Mouse (Mus musculus) midbrain, embryonic 14.5 days (tissue): Measurements from ENCODE around the gene Sult2a7. TPM values are rescaled to one million over a fixed set of nuclear protein-coding genes. Genes with fewer than 3 reads are reported as not detected.

ENCODE experiments used
- polyA plus RNA-seq: library from polyadenylated mRNA; unstranded; fragments of >200 nt; fragmentation: Nextera tagmentation; extraction: Ambion mirVana; gene quantifications from 2 replicates; pipeline ENCODE4 v1.2.1, GENCODE M21; 2014

Gene Sult2a7
- polyA plus RNA-seq, 1 experiment from 2014 or later = not detected

Other genes starting within 250 kb of the Sult2a7 start
- gene Sult2a6, start 239.4 kb downstream of the Sult2a7 start, polyA plus RNA-seq = not detected in 2 replicates
- not detected in 2 replicates for gene Obox8, start 160.7 kb downstream of the Sult2a7 start, polyA plus RNA-seq
- not detected in 2 replicates for gene Sult2a8, start 47.5 kb downstream of the Sult2a7 start, polyA plus RNA-seq
- 0.24 and 0.49 TPM in 2 replicates for gene Vmn1r90, start 69.3 kb upstream of the Sult2a7 start, polyA plus RNA-seq
- gene Obox7, start 165.3 kb upstream of the Sult2a7 start, polyA plus RNA-seq = not detected in 2 replicates